Mouse (Mus musculus): Measurements from ENCODE around the gene Ccr2. TPM values are rescaled to one million over a fixed set of nuclear protein-coding genes. Genes with fewer than 3 reads are reported as not detected.
"Not testable (repeated sequence)": the region's sequence is repeated elsewhere in the genome, so short reads cannot be mapped to it uniquely, and the experiment has no call there.

Ccr2 gene
- total RNA-seq (2015) (1,125 and 1,272 TPM in 2 replicates), total RNA-seq (2017) (1,533 and 1,632 TPM in 2 replicates)

- peak; percentile 62 for ATAC-seq (ENCODE audit: poor library complexity, severe bottlenecking)
Measured at GRCm38 (mm10) chr9:124101723-124102122, at the start of gene Ccr2. Gene Ccr2, plus strand, starts transcription at chr9:124101950.

DNA sequence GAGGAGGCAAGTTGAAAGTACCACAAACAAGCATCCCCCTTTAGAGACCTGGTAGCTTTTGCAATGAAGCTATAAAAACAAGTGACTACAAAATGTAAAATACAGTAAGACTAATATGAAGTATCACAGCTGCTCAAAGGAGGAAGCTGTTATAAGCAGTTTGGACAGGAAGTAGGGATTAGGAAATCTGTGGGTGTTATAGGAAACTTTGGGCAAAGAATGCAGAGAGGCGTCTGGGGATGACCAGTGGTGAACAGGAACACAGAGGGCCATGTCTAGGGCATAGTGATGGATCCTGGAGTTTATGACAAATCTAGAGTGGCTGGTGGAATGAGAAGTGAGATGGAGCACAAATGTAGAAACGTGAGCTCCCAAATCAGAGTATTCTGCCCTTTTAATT, 48.2 kb upstream of the Ccr2 start:
- ATAC-seq (ENCODE audit: poor library complexity, severe bottlenecking) = peak; percentile 77

GRCm38 (mm10) chr9:124056158-124056709, 45.5 kb upstream of the Ccr2 start:
- peak; percentile 76 for ATAC-seq (ENCODE audit: poor library complexity, severe bottlenecking)

DNA sequence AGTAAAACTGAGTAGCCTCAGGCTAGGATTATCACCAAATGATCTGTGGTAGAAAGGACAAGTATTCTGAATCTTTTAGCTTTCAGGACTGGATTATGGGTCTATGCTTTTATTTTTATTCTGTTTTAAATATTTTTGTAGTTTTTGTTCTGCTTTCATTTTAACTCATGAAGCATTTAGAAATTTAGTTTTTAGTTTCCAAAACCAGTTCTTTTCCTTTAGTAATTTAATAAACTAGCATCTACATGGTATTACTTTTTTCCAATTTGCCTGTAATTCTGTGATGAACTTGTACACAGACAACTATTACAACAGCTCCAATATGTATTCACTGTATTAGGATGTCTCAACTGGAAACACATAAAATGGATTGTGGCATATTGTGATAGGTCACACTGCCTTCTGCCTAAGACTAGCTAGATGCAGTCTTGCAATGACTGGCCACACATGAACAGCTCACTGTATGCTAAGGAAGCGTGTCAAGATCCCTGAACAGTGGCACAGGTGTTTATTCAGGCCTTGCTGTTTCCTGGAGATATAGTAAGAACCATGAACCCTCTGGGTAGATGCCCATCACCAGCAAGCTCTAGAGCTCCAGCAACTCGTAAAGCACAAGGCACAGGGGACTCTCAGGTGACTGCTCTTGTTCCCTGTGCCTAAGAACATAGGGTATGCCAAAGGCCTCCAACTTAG, 41.9 kb upstream of the Ccr2 start:
- ATAC-seq (ENCODE audit: poor library complexity, severe bottlenecking) = no peak

- ATAC-seq (ENCODE audit: poor library complexity, severe bottlenecking) = not testable (repeated sequence)
Measured at GRCm38 (mm10) chr9:124061474-124062432, 40.0 kb upstream of the Ccr2 start.

DNA sequence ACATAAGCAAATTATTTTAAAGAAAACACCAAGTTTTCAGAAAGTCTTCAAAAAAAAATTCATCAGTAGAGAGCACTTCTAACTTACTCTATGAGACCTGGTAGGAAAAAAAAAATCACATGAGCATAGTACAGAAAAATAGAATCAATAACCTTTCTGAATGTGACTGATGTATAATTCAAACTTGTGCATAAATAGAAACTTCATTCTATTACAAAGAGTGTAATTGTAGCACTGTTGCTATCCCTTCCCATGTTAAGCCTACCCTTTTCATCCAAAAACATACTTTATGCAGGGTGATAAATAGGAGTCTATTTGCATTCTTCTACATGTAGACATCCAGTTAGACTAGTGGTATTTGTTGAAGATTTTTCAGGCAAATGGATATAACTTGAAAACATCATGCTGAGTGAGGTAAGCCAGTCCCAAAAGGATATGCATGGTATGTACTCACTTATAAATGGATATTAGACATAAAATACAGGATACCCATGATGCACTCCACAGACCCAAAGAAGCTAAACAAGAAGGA, 35.1 kb upstream of the Ccr2 start:
- no peak for ATAC-seq (ENCODE audit: poor library complexity, severe bottlenecking)

GRCm38 (mm10) chr9:124068098-124069058, 33.4 kb upstream of the Ccr2 start:
- ATAC-seq (ENCODE audit: poor library complexity, severe bottlenecking) = peak; percentile 90

DNA sequence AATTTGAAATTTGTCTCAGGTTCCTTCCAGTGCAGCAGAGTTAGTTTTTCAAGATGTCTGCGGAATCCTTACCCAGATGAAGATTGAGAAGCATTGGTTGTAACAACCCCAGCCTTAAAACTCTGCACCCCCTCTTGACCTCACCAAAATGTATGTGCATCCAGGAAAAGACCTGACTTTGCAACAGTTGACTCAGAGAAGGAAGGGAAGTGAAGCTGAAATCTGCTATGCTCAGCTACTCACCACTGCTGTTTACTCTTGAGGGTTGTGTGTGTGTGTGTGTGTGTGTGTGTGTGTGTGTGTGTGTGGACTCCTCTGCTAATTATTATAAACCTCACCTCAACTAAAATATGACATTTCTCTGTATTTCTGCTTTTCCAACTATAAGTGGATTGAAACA, 30.2 kb upstream of the Ccr2 start:
- peak; percentile 45 for ATAC-seq (ENCODE audit: poor library complexity, severe bottlenecking)

DNA sequence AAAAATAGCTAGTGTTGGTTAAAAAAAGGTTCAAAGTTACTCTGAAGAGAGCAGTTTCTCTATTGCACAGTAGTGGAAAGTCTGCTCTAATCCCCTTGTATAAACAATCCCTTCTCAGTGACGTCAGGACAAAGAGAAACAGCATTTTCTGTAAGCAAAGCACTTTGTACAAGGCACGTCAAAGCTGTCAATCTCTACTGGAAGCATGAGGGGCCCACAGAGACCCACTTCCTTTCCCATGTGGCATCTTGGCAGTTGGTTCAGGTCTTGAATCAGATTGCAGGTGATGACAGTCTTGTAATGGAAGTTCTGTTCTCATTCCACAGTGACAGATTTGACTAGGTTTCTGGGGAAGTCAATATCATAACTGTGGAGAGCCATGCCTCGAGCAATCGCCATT, 21.9 kb upstream of the Ccr2 start:
- ATAC-seq (ENCODE audit: poor library complexity, severe bottlenecking) = no peak

DNA sequence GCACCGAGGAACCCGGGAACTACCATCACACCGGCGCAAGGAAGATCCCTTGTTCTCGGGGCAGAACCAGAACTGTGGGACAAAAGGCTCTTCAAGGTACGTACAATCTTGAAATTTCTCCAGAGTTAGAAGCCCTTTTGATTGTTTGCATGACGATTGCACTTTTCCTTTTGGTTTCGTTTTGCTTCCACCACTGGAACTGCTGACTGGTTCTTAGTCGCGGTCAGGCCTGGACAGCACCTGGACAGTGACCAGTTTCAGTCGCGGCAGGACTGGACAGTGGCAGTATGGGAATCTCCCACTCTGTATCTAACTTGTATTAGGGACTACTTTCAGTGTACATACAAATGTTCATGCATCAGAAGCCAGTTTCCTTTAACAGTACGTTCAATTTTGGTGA, 21.3 kb upstream of the Ccr2 start:
- not testable (repeated sequence) for ATAC-seq (ENCODE audit: poor library complexity, severe bottlenecking)

- peak; percentile 69 for ATAC-seq (ENCODE audit: poor library complexity, severe bottlenecking)
Measured at GRCm38 (mm10) chr9:124090441-124090840, 11.3 kb upstream of the Ccr2 start.

DNA sequence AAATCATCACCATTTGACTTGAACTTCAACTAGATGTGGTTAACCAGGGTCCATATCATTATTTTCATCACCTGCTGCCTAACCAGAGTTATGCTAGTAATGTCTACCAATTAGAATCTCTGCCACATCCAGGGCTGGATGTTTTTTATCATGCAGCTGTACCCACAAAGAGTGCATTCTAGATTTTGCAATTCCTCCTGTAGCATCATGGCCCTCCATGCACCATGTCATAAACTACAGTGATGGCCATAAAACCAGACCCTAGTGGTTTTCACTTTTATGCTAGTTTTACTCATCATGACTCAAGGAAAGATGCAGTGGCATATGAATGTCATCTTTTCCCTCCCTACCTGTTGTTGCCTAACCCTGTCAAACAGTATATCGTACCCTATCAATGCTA, 2.6 kb upstream of the Ccr2 start:
- ATAC-seq (ENCODE audit: poor library complexity, severe bottlenecking) = no peak

GRCm38 (mm10) chr9:124100357-124100756, 1.4 kb upstream of the Ccr2 start:
- ATAC-seq (ENCODE audit: poor library complexity, severe bottlenecking) = no peak

- ATAC-seq (ENCODE audit: poor library complexity, severe bottlenecking) = peak; percentile 66
Measured at GRCm38 (mm10) chr9:124103199-124103598, 1.4 kb downstream of the Ccr2 start.

GRCm38 (mm10) chr9:124105196-124105595, 3.4 kb downstream of the Ccr2 start:
- ATAC-seq (ENCODE audit: poor library complexity, severe bottlenecking) = no peak

- no peak for ATAC-seq (ENCODE audit: poor library complexity, severe bottlenecking)
Measured at GRCm38 (mm10) chr9:124107232-124107631, 5.5 kb downstream of the Ccr2 start.

DNA sequence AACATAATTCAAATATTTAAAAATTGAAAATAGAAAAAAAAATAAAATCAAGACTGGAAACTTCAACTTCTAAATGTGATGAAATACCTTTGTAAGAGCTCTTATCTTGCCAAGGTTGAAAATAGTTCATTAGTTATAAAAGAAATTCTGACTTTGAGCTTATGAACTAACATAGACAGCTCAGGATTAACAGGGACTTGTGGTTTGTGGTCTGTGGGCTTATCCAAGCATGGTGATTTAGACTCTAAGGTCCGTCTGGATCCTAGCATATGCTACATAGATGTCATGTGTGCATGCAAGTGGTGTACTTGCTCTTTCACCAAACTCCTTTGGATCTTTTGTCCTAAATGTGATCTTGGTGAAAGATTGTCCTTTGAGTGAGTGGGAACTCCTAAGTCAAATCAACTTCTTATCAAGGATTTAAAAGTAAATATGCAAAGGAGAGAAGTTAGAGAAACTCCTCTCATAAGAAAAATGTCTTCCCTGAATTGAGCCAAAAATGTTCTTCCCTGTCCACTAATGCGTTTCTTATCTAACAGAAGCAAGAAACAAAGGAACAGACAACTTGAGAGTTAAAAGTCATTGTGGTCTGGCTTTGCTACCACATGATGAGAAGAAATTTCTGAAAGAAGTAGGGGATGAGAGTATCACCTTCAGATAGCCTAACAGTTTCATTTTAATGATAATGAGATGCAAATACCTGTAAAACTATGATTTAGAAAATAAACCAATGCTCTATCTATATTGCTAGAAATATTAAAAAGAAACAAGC, 6.8 kb downstream of the Ccr2 start:
- ATAC-seq (ENCODE audit: poor library complexity, severe bottlenecking) = no peak

DNA sequence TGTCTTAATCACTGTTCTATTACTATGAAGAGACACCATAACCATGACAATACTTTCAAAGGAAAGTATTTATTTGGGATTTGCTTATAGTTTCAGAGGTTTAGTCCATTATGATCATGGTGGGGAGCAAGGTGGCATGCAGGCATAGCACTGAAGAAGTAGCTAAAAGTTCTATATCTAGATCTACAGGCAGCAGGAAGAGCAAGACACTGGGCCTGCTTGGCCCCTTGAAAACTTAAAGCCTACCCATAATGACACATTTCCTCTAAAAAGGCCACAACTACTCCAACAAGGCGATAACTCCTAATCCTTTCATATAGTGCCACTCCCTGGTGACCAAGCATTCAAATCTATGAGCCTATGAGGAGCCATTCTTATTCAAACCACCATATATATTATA, 10.2 kb downstream of the Ccr2 start:
- ATAC-seq (ENCODE audit: poor library complexity, severe bottlenecking) = peak; percentile 19; the same call in 1 of the 2 replicates

- ATAC-seq (ENCODE audit: poor library complexity, severe bottlenecking) = peak; percentile 95
Measured at GRCm38 (mm10) chr9:124112591-124113239, 11.0 kb downstream of the Ccr2 start.
